Mouse (Mus musculus): ENCODE measurements around the gene Grin2d. TPM values are rescaled to one million over a fixed set of nuclear protein-coding genes. Genes with fewer than 3 reads are reported as not detected.

Gene Grin2d
- polyA plus RNA-seq, 1 experiment from 2014 or later, result 0.16 TPM

GRCm38 (mm10) chr7:45783511-45784091 is 94.6 kb downstream of the Grin2d start, which contains the start of gene Lmtk3:
Gene Lmtk3 (plus strand): TSS chr7:45783738.
- Histone ChIP-seq H3K9me3 (ENCODE audit: control insufficient read depth, low read length) (no peaks in the 10 kb centered on the region), H3K9ac (ENCODE audit: low read length) (peak within 1 kb of the TSS; percentile 70), H3K27ac (ENCODE audit: low read depth, low read length) (peak within 1 kb of the TSS; percentile 63), H3K27me3 (ENCODE audit: control insufficient read depth, insufficient read depth, low read length) (0 out of 2 replicates have a peak, but pooled peaks cover 2% of the 10 kb centered on the region), H3K4me3 (ENCODE audit: low read depth, low read length) (peak within 1 kb of the TSS; percentile 92), H3K36me3 (ENCODE audit: control insufficient read depth, insufficient read depth, low read length) (peaks cover 3% of the 10 kb centered on the region; the same call in 1 of the 2 replicates), H3K4me1 (replicated peaks; ENCODE audit: control insufficient read depth, insufficient read depth, low read length) (peaks cover 25% of the 10 kb centered on the region), H3K4me2 (ENCODE audit: low read depth, low read length, severe bottlenecking) (peak within 1 kb of the TSS; percentile 88)
- ATAC-seq (replicated peaks; ENCODE audit: low FRiP score) (peak; percentile 20), DNase-seq (ENCODE audit: low spot score) (peak; percentile 87)
- WGBS, result under 1% methylated on average over 38 of the region's 38 CpGs

- no peaks in the 10 kb centered on the region for H3K9me3 ChIP-seq (ENCODE audit: control insufficient read depth, low read length)
- 0 out of 2 replicates have a peak, but pooled peaks cover 2% of the 10 kb centered on the region for H3K27me3 ChIP-seq (ENCODE audit: control insufficient read depth, insufficient read depth, low read length)
- H3K4me1 ChIP-seq (replicated peaks; ENCODE audit: control insufficient read depth, insufficient read depth, low read length), result peaks cover 23% of the 10 kb centered on the region
- H3K4me2 ChIP-seq (ENCODE audit: low read depth, low read length, severe bottlenecking), result no peak overlapping the region
- H3K27ac ChIP-seq (ENCODE audit: low read depth, low read length), result no peak overlapping the region
- no peak overlapping the region for H3K4me3 ChIP-seq (ENCODE audit: low read depth, low read length)
- DNase-seq (ENCODE audit: low spot score), result no peak
- no peak for ATAC-seq (replicated peaks; ENCODE audit: low FRiP score)
- WGBS, result 85% methylated on average over 4 of the region's 4 CpGs
- H3K9ac ChIP-seq (ENCODE audit: low read length), result no peak overlapping the region
- no peaks in the 10 kb centered on the region for H3K36me3 ChIP-seq (ENCODE audit: control insufficient read depth, insufficient read depth, low read length)
Observed at GRCm38 (mm10) chr7:45782271-45782670, 95.9 kb downstream of the Grin2d start.

Other genes with a start within 250 kb of the Grin2d start
- gene Mamstr, start 238.4 kb downstream of the Grin2d start, polyA plus RNA-seq (2014; fragmentation: Nextera tagmentation; extraction: Ambion mirVana), result 1.7 and 3.3 TPM in 2 replicates
- gene Fut2, start 212.0 kb downstream of the Grin2d start, polyA plus RNA-seq (2014; fragmentation: Nextera tagmentation; extraction: Ambion mirVana), result 0.15 TPM in 1 of 2 replicates, not detected in the other
- gene Ntn5, start 194.4 kb downstream of the Grin2d start, polyA plus RNA-seq (2014; fragmentation: Nextera tagmentation; extraction: Ambion mirVana), result 0.41 TPM in 1 of 2 replicates, not detected in the other
- 0.39 and 0.52 TPM in 2 replicates for gene Sec1, start 184.0 kb downstream of the Grin2d start, polyA plus RNA-seq (2014; fragmentation: Nextera tagmentation; extraction: Ambion mirVana)
- 3.6 and 4.1 TPM in 2 replicates for gene Car11, start 178.5 kb downstream of the Grin2d start, polyA plus RNA-seq (2014; fragmentation: Nextera tagmentation; extraction: Ambion mirVana)
- gene Dbp, start 173.3 kb downstream of the Grin2d start, polyA plus RNA-seq (2014; fragmentation: Nextera tagmentation; extraction: Ambion mirVana), result 2.9 and 3.3 TPM in 2 replicates
- 936 and 958 TPM in 2 replicates for gene Rpl18, start 162.9 kb downstream of the Grin2d start, polyA plus RNA-seq (2014; fragmentation: Nextera tagmentation; extraction: Ambion mirVana)
- gene Sphk2, start 160.4 kb downstream of the Grin2d start, polyA plus RNA-seq (2014; fragmentation: Nextera tagmentation; extraction: Ambion mirVana), result 27.0 and 27.9 TPM in 2 replicates
- gene Fam83e, start 157.2 kb downstream of the Grin2d start, polyA plus RNA-seq (2014; fragmentation: Nextera tagmentation; extraction: Ambion mirVana), result 0.80 and 1.2 TPM in 2 replicates
- gene Spaca4, start 152.6 kb downstream of the Grin2d start, polyA plus RNA-seq (2014; fragmentation: Nextera tagmentation; extraction: Ambion mirVana), result not detected in 2 replicates
- 5.2 and 6.6 TPM in 2 replicates for gene Lmtk3, start 94.6 kb downstream of the Grin2d start, polyA plus RNA-seq (2014; fragmentation: Nextera tagmentation; extraction: Ambion mirVana)
- gene Sult2b1, start 93.7 kb downstream of the Grin2d start, polyA plus RNA-seq (2014; fragmentation: Nextera tagmentation; extraction: Ambion mirVana), result 1.4 and 1.6 TPM in 2 replicates
- gene Cyth2, start 63.8 kb downstream of the Grin2d start, polyA plus RNA-seq (2014; fragmentation: Nextera tagmentation; extraction: Ambion mirVana), result 194 and 207 TPM in 2 replicates
- gene Kcnj14, start 53.6 kb downstream of the Grin2d start, polyA plus RNA-seq (2014; fragmentation: Nextera tagmentation; extraction: Ambion mirVana), result 0.37 and 0.45 TPM in 2 replicates
- gene Grwd1, start 47.4 kb downstream of the Grin2d start, polyA plus RNA-seq (2014; fragmentation: Nextera tagmentation; extraction: Ambion mirVana), result 84.8 and 88.2 TPM in 2 replicates
- 68.3 and 69.4 TPM in 2 replicates for gene Kdelr1, start 5.6 kb downstream of the Grin2d start, polyA plus RNA-seq (2014; fragmentation: Nextera tagmentation; extraction: Ambion mirVana)
- gene Syngr4, start 18.3 kb upstream of the Grin2d start, polyA plus RNA-seq (2014; fragmentation: Nextera tagmentation; extraction: Ambion mirVana), result 1.1 and 2.1 TPM in 2 replicates
- 2.6 and 3.2 TPM in 2 replicates for gene Tmem143, start 18.6 kb upstream of the Grin2d start, polyA plus RNA-seq (2014; fragmentation: Nextera tagmentation; extraction: Ambion mirVana)
- 15.2 and 20.6 TPM in 2 replicates for gene Emp3, start 43.0 kb upstream of the Grin2d start, polyA plus RNA-seq (2014; fragmentation: Nextera tagmentation; extraction: Ambion mirVana)
- 2.4 and 3.1 TPM in 2 replicates for gene Ccdc114, start 45.7 kb upstream of the Grin2d start, polyA plus RNA-seq (2014; fragmentation: Nextera tagmentation; extraction: Ambion mirVana)
- gene Abcc6, start 151.9 kb upstream of the Grin2d start, polyA plus RNA-seq (2014; fragmentation: Nextera tagmentation; extraction: Ambion mirVana), result 0.15 and 0.20 TPM in 2 replicates
- 20.2 TPM in 2 replicates for gene Nomo1, start 155.3 kb upstream of the Grin2d start, polyA plus RNA-seq (2014; fragmentation: Nextera tagmentation; extraction: Ambion mirVana)
- 0.20 and 0.48 TPM in 2 replicates for gene Kcnj11, start 222.4 kb upstream of the Grin2d start, polyA plus RNA-seq (2014; fragmentation: Nextera tagmentation; extraction: Ambion mirVana)

Data from forebrain, embryonic 11.5 days (tissue).